9 mouse cellular contexts compared by ENCODE assay signal in the genomic region with DNA sequence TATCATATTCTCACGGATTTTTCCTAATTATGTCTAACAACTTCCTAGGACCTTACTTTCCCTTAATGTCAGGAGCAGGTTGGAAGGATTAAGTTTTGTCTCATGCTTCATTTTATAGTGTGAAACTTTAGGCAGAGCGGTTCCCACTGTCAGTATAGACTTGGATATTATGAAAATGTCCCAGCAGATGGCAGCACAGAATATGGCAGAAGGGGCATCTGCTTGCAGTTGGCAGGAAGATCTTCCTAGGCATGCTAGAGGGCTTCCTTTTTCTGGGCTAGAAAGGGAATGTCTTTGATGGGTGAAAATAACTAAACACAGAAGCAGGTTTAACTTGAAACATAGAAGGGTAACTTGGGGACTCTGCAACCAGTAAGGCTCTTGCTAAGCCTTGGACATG.
DNase-seq lines count a peak whose midpoint lies in the region; ATAC-seq and TF ChIP-seq lines count a peak whose summit lies in the region.
"Had no signal": no experiment of that assay in that cellular context is flagged by ENCODE, and none has a peak within 500 bp of the region (broad histone marks: within the 10 kb centered on the region; RNA-seq: fewer than 3 reads in every experiment).

No protein-coding gene starts in this region.

- H3K36me3 ChIP-seq in intestine, postnatal 0 days (ENCODE audit: control insufficient read depth, insufficient read depth): no peaks in the 10 kb centered on the region
- H3K36me3 ChIP-seq in intestine, embryonic 15.5 days: no peaks in the 10 kb centered on the region
- H3K36me3 ChIP-seq: midbrain, embryonic 12.5 days had no signal

- no peak overlapping the region for H3K4me3 ChIP-seq in intestine, postnatal 0 days (ENCODE audit: low read depth, low read length)
- no peak overlapping the region for H3K4me3 ChIP-seq in intestine, embryonic 15.5 days (replicated peaks)
- H3K4me3 ChIP-seq: midbrain, embryonic 12.5 days had no signal

- H3K9me3 ChIP-seq in intestine, postnatal 0 days (ENCODE audit: control insufficient read depth): no peaks in the 10 kb centered on the region
- H3K9me3 ChIP-seq in intestine, embryonic 15.5 days: no peaks in the 10 kb centered on the region
- H3K9me3 ChIP-seq: midbrain, embryonic 12.5 days had no signal

- no peak overlapping the region for H3K4me2 ChIP-seq in intestine, postnatal 0 days (replicated peaks; ENCODE audit: low read depth)
- H3K4me2 ChIP-seq in intestine, embryonic 15.5 days (replicated peaks): no peak overlapping the region
- H3K4me2 ChIP-seq: midbrain, embryonic 12.5 days had no signal

- no peak overlapping the region for H3K27ac ChIP-seq in intestine, postnatal 0 days (ENCODE audit: low read depth, low read length)
- no peak overlapping the region for H3K27ac ChIP-seq in intestine, embryonic 15.5 days
- H3K27ac ChIP-seq: midbrain, embryonic 12.5 days had no signal

- no peaks in the 10 kb centered on the region for H3K4me1 ChIP-seq in intestine, postnatal 0 days (replicated peaks; ENCODE audit: control insufficient read depth, insufficient read depth, low read length)
- no peaks in the 10 kb centered on the region for H3K4me1 ChIP-seq in intestine, embryonic 15.5 days (replicated peaks)
- H3K4me1 ChIP-seq: midbrain, embryonic 12.5 days had no signal

- ATAC-seq in intestine, postnatal 0 days: no peak
- ATAC-seq in intestine, embryonic 15.5 days: no peak

- intact Hi-C loops in left cerebral cortex, postnatal 4 days (cut with DNase I): no loop called here

- 61% methylated on average over 2 of the region's 2 CpGs for WGBS in intestine, postnatal 0 days
- 64% methylated on average over 2 of the region's 2 CpGs for WGBS in intestine, embryonic 15.5 days

- no peaks in the 10 kb centered on the region for H3K27me3 ChIP-seq in intestine, postnatal 0 days (replicated peaks; ENCODE audit: control insufficient read depth, insufficient read depth, low read length)
- H3K27me3 ChIP-seq in intestine, embryonic 15.5 days (replicated peaks): no peaks in the 10 kb centered on the region
- H3K27me3 ChIP-seq: midbrain, embryonic 12.5 days had no signal

- peak; percentile 52 for DNase-seq in NIH3T3 (ENCODE audit: low read depth)
- DNase-seq in embryo, embryonic 11 days: peak; percentile 26
- peak; percentile 38 for DNase-seq in left cerebral cortex, postnatal 4 days
- DNase-seq in ovary, postnatal 10 days (ENCODE audit: low spot score): no peak
- no peak for DNase-seq in spleen, postnatal 14 days (ENCODE audit: low spot score in 2 of 2)
- no peak for DNase-seq in lung, postnatal 25 days (ENCODE audit: low spot score)

- H3K9ac ChIP-seq in intestine, postnatal 0 days (ENCODE audit: low read depth, low read length): no peak overlapping the region
- no peak overlapping the region for H3K9ac ChIP-seq in intestine, embryonic 15.5 days
- H3K9ac ChIP-seq: midbrain, embryonic 12.5 days had no signal

- peak; percentile 63 for TF ChIP-seq CTCF in intestine, postnatal 0 days (IDR thresholded peaks at IDR 0.05; ENCODE audit: low read depth)

Comparison
In these comparisons a context has a peak if more than half of its experiments do, and no peak if none do; other contexts are left out.
1. DNase-seq: peak in NIH3T3 (single experiment), embryo, embryonic 11 days (single experiment) and left cerebral cortex, postnatal 4 days (single experiment); none in ovary, postnatal 10 days (single experiment), spleen, postnatal 14 days (0 of 2) and lung, postnatal 25 days (single experiment).